Mouse (Mus musculus) spleen, postnatal 14 days (tissue): Measurements from ENCODE around the gene Rab40c.

ENCODE experiments used
- DNase-seq, 2 experiments: peaks; one replicate each; pipeline ENCODE4 v3.0.0; 2021 to 2022; ENCODE audit warnings: low spot score in 2 of 2

Gene Rab40c

GRCm38 (mm10) chr17:25946349-25946748 is 26.8 kb upstream of the Rab40c start:
- no peak for DNase-seq

GRCm38 (mm10) chr17:25945517-25946155 is 26.1 kb upstream of the Rab40c start:
- DNase-seq = no peak

GRCm38 (mm10) chr17:25944366-25945163 is 25.0 kb upstream of the Rab40c start, which contains the start of the genes Pigq and Nhlrc4:
Gene Pigq (minus strand): TSS chr17:25944936.
Gene Nhlrc4 (minus strand): TSS chr17:25944961.
- no peak for DNase-seq

DNA sequence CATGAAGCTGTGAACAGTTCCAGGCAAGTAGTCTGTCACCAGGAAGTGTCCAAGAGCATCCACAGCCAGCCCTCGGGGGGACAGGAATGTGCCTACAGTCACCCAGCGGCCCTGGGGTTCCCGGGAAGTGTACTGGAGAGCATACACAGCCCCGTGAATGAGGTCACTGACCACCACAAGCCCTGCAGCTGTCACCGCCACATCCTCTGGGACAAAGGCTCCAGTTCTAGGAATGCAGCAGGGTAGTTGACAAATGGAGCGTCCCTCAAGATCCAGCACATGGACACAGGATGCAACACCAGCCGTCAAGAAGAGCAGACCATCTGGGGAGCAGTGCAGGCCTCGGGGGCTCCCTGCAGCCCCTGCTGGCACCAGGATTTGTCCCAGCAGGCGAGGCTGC is 24.2 kb upstream of the Rab40c start:
- no peak for DNase-seq

DNA sequence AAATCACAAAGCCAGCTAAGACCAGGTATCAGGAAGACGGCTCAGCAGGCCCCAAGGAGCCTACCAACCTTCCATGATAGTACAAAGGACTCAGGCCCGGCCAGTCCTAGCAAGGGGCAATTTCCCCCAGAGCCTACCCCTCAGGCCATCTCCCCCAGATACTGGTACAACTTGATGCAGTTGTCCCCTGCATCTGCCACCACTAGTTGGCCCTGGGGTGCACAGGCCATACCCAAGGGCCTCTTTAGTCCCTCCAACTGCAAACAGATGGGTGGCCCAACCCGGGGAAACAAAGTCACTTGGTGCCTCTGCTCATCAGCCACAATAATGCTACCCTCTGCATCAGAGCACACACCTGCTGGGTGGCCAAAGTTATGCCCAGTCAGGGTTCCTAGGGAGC is 23.7 kb upstream of the Rab40c start:
- no peak for DNase-seq

- DNase-seq = peak; percentile 72 to 75
Observed at GRCm38 (mm10) chr17:25942597-25943151, 23.1 kb upstream of the Rab40c start.

DNA sequence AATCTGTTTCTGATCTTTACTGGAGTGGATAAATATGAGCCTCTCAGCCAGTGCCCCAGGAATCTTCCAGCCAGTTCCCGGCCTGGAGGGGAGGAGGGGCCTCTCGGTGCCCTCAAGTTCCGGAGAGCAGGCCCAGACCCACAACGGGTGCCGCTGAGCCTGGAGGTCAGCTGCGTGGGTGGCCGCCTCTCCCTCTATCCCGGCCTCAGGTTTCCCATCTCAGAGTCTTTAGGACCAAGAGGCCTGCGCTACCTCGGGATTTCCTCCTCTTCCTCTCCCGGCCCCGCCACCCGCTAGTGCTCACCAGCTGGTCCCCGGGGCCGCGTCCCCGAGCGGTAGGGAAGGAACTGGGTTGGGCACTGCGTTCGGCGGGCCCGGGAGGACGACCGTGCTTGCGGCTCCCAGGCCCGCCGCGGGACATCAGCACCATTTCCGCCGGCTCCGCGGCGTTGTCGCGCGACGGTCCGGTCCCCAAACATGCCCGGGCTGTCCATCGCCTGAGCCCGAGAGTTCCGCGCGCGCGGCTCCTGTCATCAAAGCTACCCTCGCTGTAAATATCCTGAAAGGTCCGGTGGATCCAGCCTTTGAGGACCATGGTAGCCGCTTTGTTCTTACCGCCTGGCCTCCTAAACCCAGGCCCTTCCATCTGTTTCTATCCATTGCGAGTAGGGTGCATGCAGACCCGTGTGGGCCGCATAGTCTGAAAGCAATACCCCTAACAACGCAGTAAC is 22.1 kb upstream of the Rab40c start:
- DNase-seq = peak; percentile 64 to 72

- no peak for DNase-seq
Observed at GRCm38 (mm10) chr17:25934526-25934925, 15.0 kb upstream of the Rab40c start.

DNA sequence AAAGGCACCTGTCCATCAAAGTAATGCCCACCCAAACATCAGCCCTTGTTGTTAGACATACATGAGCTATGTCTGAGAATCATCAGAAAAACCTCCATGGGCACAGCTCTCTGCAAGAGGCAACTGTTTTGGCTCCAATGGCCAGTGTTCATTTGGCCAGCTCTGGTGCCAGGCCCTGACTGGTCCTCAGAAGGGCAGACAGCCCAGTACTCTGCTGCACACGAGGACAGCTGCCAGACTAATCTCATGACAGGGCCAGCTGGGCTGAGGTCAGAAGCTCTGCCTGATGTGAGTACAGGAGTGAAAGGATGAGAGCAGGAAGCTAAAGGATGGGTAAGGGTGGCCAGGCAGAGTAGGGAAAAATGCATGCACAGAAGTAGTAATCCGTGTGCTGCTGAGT is 5.8 kb upstream of the Rab40c start:
- DNase-seq = no peak

GRCm38 (mm10) chr17:25922120-25922519 is 2.6 kb upstream of the Rab40c start:
- DNase-seq = no peak

- DNase-seq = peak; percentile 100
Observed at GRCm38 (mm10) chr17:25919786-25920642, 487 bp upstream of the Rab40c start.

DNA sequence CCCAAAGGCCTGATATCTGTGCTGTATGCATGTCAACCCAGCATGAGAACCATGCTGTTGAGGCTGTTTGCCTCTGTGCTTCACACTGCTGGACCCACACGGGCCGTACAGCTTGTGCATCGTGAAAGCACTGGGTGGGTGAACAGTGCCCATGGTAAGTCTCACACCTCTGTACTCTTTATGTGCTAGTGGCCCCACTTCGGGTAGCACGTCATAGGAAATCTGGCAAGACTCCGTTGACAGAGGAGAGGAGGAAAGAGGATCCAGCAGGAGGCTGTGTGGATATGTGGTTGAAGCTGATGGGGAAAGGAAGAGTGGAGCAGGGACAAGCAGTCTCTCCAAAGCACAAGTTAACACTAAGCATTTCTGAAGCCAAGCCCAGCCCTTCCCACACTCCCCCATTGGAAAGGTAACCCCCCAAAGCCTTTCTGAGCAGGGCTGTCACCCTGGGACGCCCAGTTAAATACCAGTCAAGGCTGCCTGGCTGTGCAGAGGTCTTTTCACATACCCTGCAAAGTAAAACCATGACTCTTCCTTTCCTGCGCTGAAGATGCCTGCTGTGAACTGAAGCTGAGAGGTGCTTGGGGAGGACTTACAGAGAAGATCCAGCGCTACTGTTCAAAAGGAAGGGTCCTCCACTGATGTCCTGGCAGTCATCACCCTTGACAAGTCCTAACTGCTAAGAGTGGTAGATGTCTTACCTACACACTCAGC is 1.3 kb downstream of the Rab40c start:
- no peak for DNase-seq

DNA sequence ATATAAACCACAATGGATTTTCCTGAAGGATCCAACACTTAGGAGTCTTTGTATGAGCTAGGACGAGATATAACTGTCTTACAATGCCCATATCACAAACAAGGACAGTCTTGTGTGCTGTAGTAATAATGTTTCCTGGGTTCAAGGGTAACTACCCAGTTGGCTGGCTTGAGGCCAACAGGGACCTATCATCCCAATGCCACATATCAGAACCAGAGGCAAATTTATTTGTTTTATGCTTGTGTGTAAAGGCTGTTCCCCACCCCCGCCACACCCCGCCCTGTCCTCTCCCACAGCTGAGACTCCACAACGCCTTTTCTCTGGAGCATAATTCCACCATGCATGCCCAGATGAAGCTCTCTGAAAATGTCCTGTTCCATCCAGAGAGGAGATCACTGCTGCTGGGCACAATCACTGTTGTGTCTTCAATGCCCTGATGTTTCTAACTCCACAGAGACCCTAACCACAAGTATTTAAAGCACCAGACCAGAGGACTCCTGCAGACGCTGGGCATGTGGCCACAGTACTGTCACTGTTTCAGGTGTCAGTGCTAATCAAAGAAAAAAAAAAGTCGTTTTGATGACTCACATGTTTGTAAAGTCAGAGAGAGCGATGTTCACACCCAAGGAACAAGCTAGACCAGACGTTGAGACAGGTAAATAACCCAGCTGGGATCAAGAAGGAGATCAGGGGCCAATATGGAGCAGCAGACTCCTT is 2.4 kb downstream of the Rab40c start:
- DNase-seq = no peak

- no peak for DNase-seq
Observed at GRCm38 (mm10) chr17:25914295-25914694, 5.2 kb downstream of the Rab40c start.

DNA sequence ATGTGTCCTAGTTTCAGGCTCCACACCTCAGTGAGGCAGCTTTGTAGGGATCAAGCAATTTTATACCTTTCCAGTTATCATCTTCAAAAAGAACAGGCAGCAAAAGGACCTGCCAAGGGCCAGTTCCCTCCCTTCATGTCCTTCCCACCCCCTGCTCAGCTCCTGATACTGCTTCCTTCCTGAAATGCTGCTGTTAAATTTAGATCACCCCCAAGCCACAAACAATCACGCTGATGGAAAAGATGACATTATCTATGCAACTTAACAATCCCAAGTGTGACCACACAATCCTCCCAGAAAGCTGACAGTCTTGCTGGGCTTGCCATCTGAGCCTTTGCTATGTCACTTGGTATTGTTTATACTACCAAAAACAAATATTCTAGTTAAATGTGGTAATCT is 5.7 kb downstream of the Rab40c start:
- DNase-seq = no peak

DNA sequence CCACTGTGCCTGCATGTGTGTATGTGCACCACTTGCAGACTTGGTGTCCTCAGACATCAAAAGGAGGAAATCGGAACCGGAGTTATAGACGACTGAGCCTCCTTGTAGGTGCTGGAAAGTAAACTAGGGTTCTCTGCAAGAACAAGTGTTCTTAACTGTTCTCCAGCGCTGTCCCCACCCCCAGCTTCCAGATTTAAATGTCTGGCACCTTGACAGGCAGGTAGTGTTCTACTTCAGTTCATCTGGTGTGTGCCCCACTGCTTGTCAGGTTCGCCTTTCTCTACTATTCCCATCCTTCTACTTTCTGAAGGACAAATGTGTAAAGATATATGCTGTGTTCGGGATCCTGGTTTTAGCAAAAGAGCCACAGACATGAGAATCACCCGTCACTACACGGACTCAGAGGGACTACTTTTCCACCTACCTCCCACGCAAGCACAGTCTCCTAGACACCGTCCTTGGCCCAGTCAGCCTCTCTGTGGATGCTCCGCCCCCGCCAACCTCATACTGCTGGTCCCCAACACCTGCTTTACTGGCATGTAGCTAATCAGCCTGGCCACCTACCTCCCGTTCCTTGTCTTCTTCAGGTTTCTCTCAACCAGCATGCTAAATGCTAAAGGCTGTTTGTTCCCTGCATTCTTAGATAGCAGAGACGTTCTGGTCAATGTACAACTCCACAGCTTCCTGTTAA is 6.2 kb downstream of the Rab40c start:
- no peak for DNase-seq

- no peak for DNase-seq
Observed at GRCm38 (mm10) chr17:25911816-25912215, 7.7 kb downstream of the Rab40c start.

- DNase-seq = no peak
Observed at GRCm38 (mm10) chr17:25907640-25908039, 11.9 kb downstream of the Rab40c start.

DNA sequence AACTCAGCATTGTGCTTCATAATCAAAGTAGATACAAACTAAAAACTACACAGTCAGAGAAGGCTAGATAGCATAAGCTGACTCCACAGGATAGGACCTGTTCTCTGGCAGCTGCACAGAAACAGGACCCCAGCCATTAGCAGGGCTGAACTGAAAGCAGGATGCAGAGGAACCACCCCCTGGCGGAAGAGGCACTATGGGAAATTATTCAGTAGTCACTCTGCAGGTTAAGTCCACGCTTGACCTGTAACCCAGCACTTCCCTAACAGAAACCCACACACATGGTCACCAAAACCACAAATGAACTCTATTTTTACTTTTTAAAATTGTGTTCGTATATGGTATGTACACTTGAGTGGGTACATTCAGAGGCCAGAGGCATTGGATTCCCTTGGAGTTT is 16.5 kb downstream of the Rab40c start:
- DNase-seq = no peak
